Mouse (Mus musculus): ENCODE results near the gene Ttc7b. TPM values are rescaled to one million over a fixed set of nuclear protein-coding genes. Genes with fewer than 3 reads are reported as not detected.

Gene Ttc7b
- polyA plus RNA-seq, 1 experiment from 2014 or later = 6.3 TPM

- no peak for ATAC-seq
- Histone ChIP-seq H3K4me1 (ENCODE audit: control insufficient read depth, insufficient read depth, low read length) (peaks cover 17% of the 10 kb centered on the region), H3K27ac (ENCODE audit: low read depth, low read length) (no peak overlapping the region), H3K9ac (ENCODE audit: low read length) (no peak overlapping the region), H3K36me3 (ENCODE audit: control insufficient read depth, insufficient read depth, low read length) (0 out of 2 replicates have a peak, but pooled peaks cover 10% of the 10 kb centered on the region), H3K4me2 (ENCODE audit: low read length) (no peak overlapping the region), H3K4me3 (ENCODE audit: low read depth, low read length) (no peak overlapping the region), H3K27me3 (replicated peaks; ENCODE audit: control insufficient read depth, insufficient read depth, low read length) (no peaks in the 10 kb centered on the region), H3K9me3 (replicated peaks; ENCODE audit: control insufficient read depth, low read length) (no peaks in the 10 kb centered on the region)
- 64% methylated on average over 5 of the region's 5 CpGs for WGBS
- DNase-seq (ENCODE audit: low spot score) = peak; percentile 48
These were observed 184.4 kb downstream of the Ttc7b start for GRCm38 (mm10) chr12:100336241-100336640.

GRCm38 (mm10) chr12:100331806-100332205 is 188.8 kb downstream of the Ttc7b start:
- DNase-seq (ENCODE audit: low spot score) = no peak

GRCm38 (mm10) chr12:100330234-100330633 is 190.4 kb downstream of the Ttc7b start:
- H3K36me3 ChIP-seq (ENCODE audit: control insufficient read depth, insufficient read depth, low read length) = 0 out of 2 replicates have a peak, but pooled peaks cover 7% of the 10 kb centered on the region
- H3K4me3 ChIP-seq (ENCODE audit: low read depth, low read length) = no peak overlapping the region
- no peaks in the 10 kb centered on the region for H3K27me3 ChIP-seq (replicated peaks; ENCODE audit: control insufficient read depth, insufficient read depth, low read length)
- H3K27ac ChIP-seq (ENCODE audit: low read depth, low read length) = no peak overlapping the region
- H3K9ac ChIP-seq (ENCODE audit: low read length) = no peak overlapping the region
- 89% methylated on average over 8 of the region's 8 CpGs for WGBS
- no peak for DNase-seq (ENCODE audit: low spot score)
- H3K4me2 ChIP-seq (ENCODE audit: low read length) = no peak overlapping the region
- no peak for ATAC-seq
- no peaks in the 10 kb centered on the region for H3K9me3 ChIP-seq (replicated peaks; ENCODE audit: control insufficient read depth, low read length)
- H3K4me1 ChIP-seq (ENCODE audit: control insufficient read depth, insufficient read depth, low read length) = peaks cover 4% of the 10 kb centered on the region; the same call in 1 of the 2 replicates

More at GRCm38 (mm10) chr12:100331806-100332205, 188.8 kb downstream of the Ttc7b start:
- peaks cover 5% of the 10 kb centered on the region for H3K4me1 ChIP-seq (ENCODE audit: control insufficient read depth, insufficient read depth, low read length)
- 0 out of 2 replicates have a peak, but pooled peaks cover 7% of the 10 kb centered on the region for H3K36me3 ChIP-seq (ENCODE audit: control insufficient read depth, insufficient read depth, low read length)
- no peak for ATAC-seq
- no peaks in the 10 kb centered on the region for H3K27me3 ChIP-seq (replicated peaks; ENCODE audit: control insufficient read depth, insufficient read depth, low read length)
- no peak overlapping the region for H3K4me3 ChIP-seq (ENCODE audit: low read depth, low read length)
- H3K27ac ChIP-seq (ENCODE audit: low read depth, low read length) = no peak overlapping the region
- H3K9ac ChIP-seq (ENCODE audit: low read length) = no peak overlapping the region
- H3K9me3 ChIP-seq (replicated peaks; ENCODE audit: control insufficient read depth, low read length) = no peaks in the 10 kb centered on the region
- WGBS = 93% methylated on average over 6 of the region's 6 CpGs
- H3K4me2 ChIP-seq (ENCODE audit: low read length) = no peak overlapping the region

- WGBS = 88% methylated on average over 4 of the region's 4 CpGs
- H3K36me3 ChIP-seq (ENCODE audit: control insufficient read depth, insufficient read depth, low read length) = 0 out of 2 replicates have a peak, but pooled peaks cover 7% of the 10 kb centered on the region
- no peak for DNase-seq (ENCODE audit: low spot score)
- H3K4me1 ChIP-seq (ENCODE audit: control insufficient read depth, insufficient read depth, low read length) = peaks cover 4% of the 10 kb centered on the region; the same call in 1 of the 2 replicates
- no peak for ATAC-seq
- H3K27ac ChIP-seq (ENCODE audit: low read depth, low read length) = no peak overlapping the region
- H3K4me3 ChIP-seq (ENCODE audit: low read depth, low read length) = no peak overlapping the region
- H3K9me3 ChIP-seq (replicated peaks; ENCODE audit: control insufficient read depth, low read length) = no peaks in the 10 kb centered on the region
- H3K27me3 ChIP-seq (replicated peaks; ENCODE audit: control insufficient read depth, insufficient read depth, low read length) = no peaks in the 10 kb centered on the region
- no peak overlapping the region for H3K9ac ChIP-seq (ENCODE audit: low read length)
- H3K4me2 ChIP-seq (ENCODE audit: low read length) = no peak overlapping the region
These were observed 191.6 kb downstream of the Ttc7b start for GRCm38 (mm10) chr12:100328998-100329397.

GRCm38 (mm10) chr12:100328557-100328956 is 192.1 kb downstream of the Ttc7b start:
- Histone ChIP-seq H3K4me3 (ENCODE audit: low read depth, low read length) (no peak overlapping the region), H3K9me3 (replicated peaks; ENCODE audit: control insufficient read depth, low read length) (no peaks in the 10 kb centered on the region), H3K9ac (ENCODE audit: low read length) (no peak overlapping the region), H3K36me3 (ENCODE audit: control insufficient read depth, insufficient read depth, low read length) (0 out of 2 replicates have a peak, but pooled peaks cover 7% of the 10 kb centered on the region), H3K27me3 (replicated peaks; ENCODE audit: control insufficient read depth, insufficient read depth, low read length) (no peaks in the 10 kb centered on the region), H3K27ac (ENCODE audit: low read depth, low read length) (no peak overlapping the region), H3K4me2 (ENCODE audit: low read length) (no peak overlapping the region), H3K4me1 (ENCODE audit: control insufficient read depth, insufficient read depth, low read length) (peaks cover 4% of the 10 kb centered on the region; the same call in 1 of the 2 replicates)
- no peak for ATAC-seq
- 89% methylated on average over 9 of the region's 9 CpGs for WGBS
- no peak for DNase-seq (ENCODE audit: low spot score)

- Histone ChIP-seq H3K4me2 (ENCODE audit: low read length) (no peak overlapping the region), H3K9ac (ENCODE audit: low read length) (no peak overlapping the region), H3K27me3 (replicated peaks; ENCODE audit: control insufficient read depth, insufficient read depth, low read length) (no peaks in the 10 kb centered on the region), H3K9me3 (replicated peaks; ENCODE audit: control insufficient read depth, low read length) (no peaks in the 10 kb centered on the region), H3K36me3 (ENCODE audit: control insufficient read depth, insufficient read depth, low read length) (0 out of 2 replicates have a peak, but pooled peaks cover 2% of the 10 kb centered on the region), H3K4me3 (ENCODE audit: low read depth, low read length) (no peak overlapping the region), H3K4me1 (ENCODE audit: control insufficient read depth, insufficient read depth, low read length) (peaks cover 4% of the 10 kb centered on the region; the same call in 1 of the 2 replicates), H3K27ac (ENCODE audit: low read depth, low read length) (no peak overlapping the region)
- ATAC-seq = peak; percentile 41; the same call in 1 of the 2 replicates
- WGBS = 83% methylated on average over 1 of the region's 2 CpGs
- DNase-seq (ENCODE audit: low spot score) = peak; percentile 41
These were observed 193.9 kb downstream of the Ttc7b start for GRCm38 (mm10) chr12:100326732-100327131.

- H3K4me3 ChIP-seq (ENCODE audit: low read depth, low read length) = no peak overlapping the region
- no peak overlapping the region for H3K27ac ChIP-seq (ENCODE audit: low read depth, low read length)
- no peak overlapping the region for H3K4me2 ChIP-seq (ENCODE audit: low read length)
- DNase-seq (ENCODE audit: low spot score) (no peak), ATAC-seq (no peak)
- H3K27me3 ChIP-seq (replicated peaks; ENCODE audit: control insufficient read depth, insufficient read depth, low read length) = no peaks in the 10 kb centered on the region
- no peak overlapping the region for H3K9ac ChIP-seq (ENCODE audit: low read length)
- WGBS = 83% methylated on average over 4 of the region's 4 CpGs
- H3K9me3 ChIP-seq (replicated peaks; ENCODE audit: control insufficient read depth, low read length) = no peaks in the 10 kb centered on the region
- H3K4me1 ChIP-seq (ENCODE audit: control insufficient read depth, insufficient read depth, low read length) = peaks cover 4% of the 10 kb centered on the region; the same call in 1 of the 2 replicates
- H3K36me3 ChIP-seq (ENCODE audit: control insufficient read depth, insufficient read depth, low read length) = no peaks in the 10 kb centered on the region
These were observed 195.0 kb downstream of the Ttc7b start for GRCm38 (mm10) chr12:100325618-100326017.

- no peaks in the 10 kb centered on the region for H3K27me3 ChIP-seq (replicated peaks; ENCODE audit: control insufficient read depth, insufficient read depth, low read length)
- H3K4me2 ChIP-seq (ENCODE audit: low read length) = no peak overlapping the region
- H3K27ac ChIP-seq (ENCODE audit: low read depth, low read length) = no peak overlapping the region
- H3K4me1 ChIP-seq (ENCODE audit: control insufficient read depth, insufficient read depth, low read length) = peaks cover 4% of the 10 kb centered on the region; the same call in 1 of the 2 replicates
- WGBS = 90% methylated on average over 8 of the region's 8 CpGs
- no peak overlapping the region for H3K9ac ChIP-seq (ENCODE audit: low read length)
- ATAC-seq = no peak
- no peak for DNase-seq (ENCODE audit: low spot score)
- H3K9me3 ChIP-seq (replicated peaks; ENCODE audit: control insufficient read depth, low read length) = no peaks in the 10 kb centered on the region
- H3K36me3 ChIP-seq (ENCODE audit: control insufficient read depth, insufficient read depth, low read length) = no peaks in the 10 kb centered on the region
- H3K4me3 ChIP-seq (ENCODE audit: low read depth, low read length) = no peak overlapping the region
These were observed 195.4 kb downstream of the Ttc7b start for GRCm38 (mm10) chr12:100325212-100325611.

- DNase-seq (ENCODE audit: low spot score) (no peak), ATAC-seq (no peak)
- Histone ChIP-seq H3K4me3 (ENCODE audit: low read depth, low read length) (no peak overlapping the region), H3K4me1 (ENCODE audit: control insufficient read depth, insufficient read depth, low read length) (peaks cover 4% of the 10 kb centered on the region; the same call in 1 of the 2 replicates), H3K9me3 (replicated peaks; ENCODE audit: control insufficient read depth, low read length) (no peaks in the 10 kb centered on the region), H3K9ac (ENCODE audit: low read length) (no peak overlapping the region), H3K4me2 (ENCODE audit: low read length) (no peak overlapping the region), H3K27ac (ENCODE audit: low read depth, low read length) (no peak overlapping the region), H3K27me3 (replicated peaks; ENCODE audit: control insufficient read depth, insufficient read depth, low read length) (no peaks in the 10 kb centered on the region), H3K36me3 (ENCODE audit: control insufficient read depth, insufficient read depth, low read length) (no peaks in the 10 kb centered on the region)
- 61% methylated on average over 2 of the region's 2 CpGs for WGBS
These were observed 197.0 kb downstream of the Ttc7b start for GRCm38 (mm10) chr12:100323641-100324040.

All from forebrain, embryonic 14.5 days (tissue).